Mouse (Mus musculus): Measurements from ENCODE around the gene Slc12a9. TPM values are rescaled to one million over a fixed set of nuclear protein-coding genes. Genes with fewer than 3 reads are reported as not detected.

Gene Slc12a9
- polyA plus RNA-seq, 1 experiment from 2014 or later = 27.3 TPM

DNA sequence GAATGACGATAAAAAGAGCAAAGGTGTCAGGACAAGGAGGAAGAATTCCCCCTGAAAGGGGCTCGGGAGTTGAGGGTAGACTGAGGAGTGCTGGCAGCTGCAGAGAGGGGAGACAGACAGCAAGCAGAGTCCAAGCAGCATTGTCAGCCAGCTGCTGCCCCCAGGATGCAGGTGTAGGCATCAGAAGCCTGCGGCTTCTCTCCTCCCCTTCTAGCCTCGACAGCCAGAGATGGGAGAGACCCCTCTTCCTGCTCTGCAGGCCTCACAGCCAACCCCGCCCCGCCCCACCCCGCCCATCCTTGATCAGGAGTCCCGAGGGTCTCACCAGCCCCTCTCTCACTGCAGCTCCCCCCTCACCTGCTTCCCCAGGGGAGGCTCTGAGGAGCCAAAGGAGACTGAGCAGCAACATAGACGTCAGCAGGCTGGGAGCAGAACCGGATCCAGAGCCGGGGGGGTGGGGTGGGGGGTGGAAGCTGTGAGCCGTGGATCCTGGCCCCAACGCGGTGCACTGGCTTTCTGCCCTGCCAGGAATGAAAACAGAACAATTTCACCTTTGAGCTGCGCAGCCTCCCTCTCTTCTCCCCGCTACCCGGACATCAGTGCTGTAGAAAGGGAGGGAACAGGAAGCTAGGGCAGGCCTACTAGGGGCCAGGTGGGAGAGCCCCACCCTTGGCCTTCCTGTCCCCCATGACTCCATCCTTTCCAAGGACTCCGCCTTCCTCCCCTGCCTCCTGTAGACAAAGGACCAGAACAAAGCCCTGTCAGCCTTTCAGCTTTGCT, 65.1 kb downstream of the Slc12a9 start:
- peak overlapping the region; percentile 12; the same call in 1 of the 2 replicates for H3K4me2 ChIP-seq (ENCODE audit: low read length)
- no peaks in the 10 kb centered on the region for H3K27me3 ChIP-seq (ENCODE audit: control insufficient read depth, insufficient read depth, low read depth, low read length)
- H3K27ac ChIP-seq (ENCODE audit: low read length) = no peak overlapping the region
- no peaks in the 10 kb centered on the region for H3K36me3 ChIP-seq (ENCODE audit: control insufficient read depth, insufficient read depth, low read length)
- H3K4me3 ChIP-seq (ENCODE audit: low read depth, low read length) = no peak overlapping the region
- WGBS = 33% methylated on average over 13 of the region's 18 CpGs
- H3K4me1 ChIP-seq (ENCODE audit: control insufficient read depth, insufficient read depth, low read length) = no peaks in the 10 kb centered on the region
- H3K9me3 ChIP-seq (replicated peaks; ENCODE audit: control insufficient read depth, low read length, poor library complexity, severe bottlenecking) = peaks cover 3% of the 10 kb centered on the region
- ATAC-seq = no peak
- H3K9ac ChIP-seq (ENCODE audit: low read depth, low read length) = 0 out of 2 replicates have a peak overlapping the region, but pooled peaks have one; percentile 20

DNA sequence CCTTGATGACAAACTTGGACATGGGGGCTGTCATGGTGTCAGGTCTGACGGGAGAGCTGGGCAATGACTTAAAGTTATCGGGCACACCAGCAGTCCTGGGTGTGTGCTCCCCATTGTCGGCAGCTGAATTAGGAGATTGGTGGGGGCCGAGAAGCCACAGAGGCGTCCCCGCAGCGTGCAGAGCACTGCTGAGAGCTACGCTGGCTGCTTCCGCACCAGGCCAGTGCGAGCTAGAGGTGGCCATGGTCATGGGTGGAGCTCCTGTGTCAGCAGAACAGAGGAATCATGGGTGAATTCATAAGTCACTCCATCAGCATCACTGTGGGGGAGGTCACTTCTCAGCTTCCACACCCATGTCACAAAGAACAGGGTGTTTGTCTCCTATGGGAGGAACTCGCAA, 68.6 kb downstream of the Slc12a9 start:
- 89% methylated on average over 11 of the region's 11 CpGs for WGBS

More for the DNA sequence above, 68.6 kb downstream of the Slc12a9 start:
- Histone ChIP-seq H3K4me2 (ENCODE audit: low read length) (no peak overlapping the region), H3K4me3 (ENCODE audit: low read depth, low read length) (no peak overlapping the region), H3K27ac (ENCODE audit: low read length) (no peak overlapping the region), H3K9ac (ENCODE audit: low read depth, low read length) (no peak overlapping the region), H3K9me3 (replicated peaks; ENCODE audit: control insufficient read depth, low read length, poor library complexity, severe bottlenecking) (no peaks in the 10 kb centered on the region), H3K4me1 (ENCODE audit: control insufficient read depth, insufficient read depth, low read length) (no peaks in the 10 kb centered on the region), H3K36me3 (ENCODE audit: control insufficient read depth, insufficient read depth, low read length) (no peaks in the 10 kb centered on the region), H3K27me3 (ENCODE audit: control insufficient read depth, insufficient read depth, low read depth, low read length) (no peaks in the 10 kb centered on the region)
- no peak for ATAC-seq

Small RNAs within 50 kb of the gene (microRNA-seq; reads per million reads assigned to microRNA genes)
- 0.69 reads per million for gene Mir7036
- not detected for gene Mir8116

Other genes starting within 250 kb of the Slc12a9 start
- gene Trim56, start 217.4 kb downstream of the Slc12a9 start, polyA plus RNA-seq (2015; fragmentation: Nextera tagmentation; extraction: Ambion mirVana) = 1.8 and 2.5 TPM in 2 replicates
- gene Muc3, start 184.3 kb downstream of the Slc12a9 start, polyA plus RNA-seq (2015; fragmentation: Nextera tagmentation; extraction: Ambion mirVana) = not detected in 2 replicates
- gene Muc3a, start 121.2 kb downstream of the Slc12a9 start, polyA plus RNA-seq (2015; fragmentation: Nextera tagmentation; extraction: Ambion mirVana) = 0.44 and 0.50 TPM in 2 replicates
- gene Ache, start 46.1 kb downstream of the Slc12a9 start, polyA plus RNA-seq (2015; fragmentation: Nextera tagmentation; extraction: Ambion mirVana) = 46.5 and 65.9 TPM in 2 replicates
- gene Ufsp1, start 39.0 kb downstream of the Slc12a9 start, polyA plus RNA-seq (2015; fragmentation: Nextera tagmentation; extraction: Ambion mirVana) = 18.4 and 20.9 TPM in 2 replicates
- 97.2 and 103 TPM in 2 replicates for gene Srrt, start 25.9 kb downstream of the Slc12a9 start, polyA plus RNA-seq (2015; fragmentation: Nextera tagmentation; extraction: Ambion mirVana)
- gene Trip6, start 19.2 kb downstream of the Slc12a9 start, polyA plus RNA-seq (2015; fragmentation: Nextera tagmentation; extraction: Ambion mirVana) = 13.1 TPM in 2 replicates
- gene Ephb4, start 16.5 kb upstream of the Slc12a9 start, polyA plus RNA-seq (2015; fragmentation: Nextera tagmentation; extraction: Ambion mirVana) = 4.8 and 6.0 TPM in 2 replicates
- 0.12 and 0.18 TPM in 2 replicates for gene Zan, start 143.5 kb upstream of the Slc12a9 start, polyA plus RNA-seq (2015; fragmentation: Nextera tagmentation; extraction: Ambion mirVana)
- 76.3 and 80.5 TPM in 2 replicates for gene Pop7, start 168.9 kb upstream of the Slc12a9 start, polyA plus RNA-seq (2015; fragmentation: Nextera tagmentation; extraction: Ambion mirVana)
- gene Gigyf1, start 185.0 kb upstream of the Slc12a9 start, polyA plus RNA-seq (2015; fragmentation: Nextera tagmentation; extraction: Ambion mirVana) = 19.3 and 19.4 TPM in 2 replicates
- not detected in 2 replicates for gene Epo, start 199.6 kb upstream of the Slc12a9 start, polyA plus RNA-seq (2015; fragmentation: Nextera tagmentation; extraction: Ambion mirVana)
- 496 and 512 TPM in 2 replicates for gene Gnb2, start 199.9 kb upstream of the Slc12a9 start, polyA plus RNA-seq (2015; fragmentation: Nextera tagmentation; extraction: Ambion mirVana)
- 307 and 326 TPM in 2 replicates for gene Actl6b, start 219.9 kb upstream of the Slc12a9 start, polyA plus RNA-seq (2015; fragmentation: Nextera tagmentation; extraction: Ambion mirVana)
- gene Tfr2, start 236.2 kb upstream of the Slc12a9 start, polyA plus RNA-seq (2015; fragmentation: Nextera tagmentation; extraction: Ambion mirVana) = 7.8 and 10.1 TPM in 2 replicates

Data from midbrain, embryonic 16.5 days (tissue).